Mouse (Mus musculus) embryonic facial prominence, embryonic 12.5 days (tissue): Measurements from ENCODE around the gene Unc119b. TPM values are rescaled to one million over a fixed set of nuclear protein-coding genes. Genes with fewer than 3 reads are reported as not detected.

Source experiments
- ATAC-seq: fragments of 200-750 bp; cut with Nextera tagmentation; 2 replicates; pipeline ENCODE4 v1.8.0; 2017; ENCODE audit not compliant: insufficient number of reproducible peaks, insufficient read depth, low FRiP score, low TSS enrichment
- H3K27ac ChIP-seq: fragments of 300-500 bp; sonication (generic); 2 replicates; pipeline ENCODE4 v1.5.1; 2016; ENCODE audit warnings: mild to moderate bottlenecking
- H3K27me3 ChIP-seq: fragments of 300-500 bp; sonication (generic); 2 replicates; pipeline ENCODE4 v1.6.1; 2016; ENCODE audit warnings: mild to moderate bottlenecking, moderate library complexity
- H3K36me3 ChIP-seq: fragments of 300-500 bp; sonication (generic); 2 replicates; pipeline ENCODE4 v1.6.1; 2016; ENCODE audit warnings: mild to moderate bottlenecking
- H3K4me1 ChIP-seq: fragments of 300-500 bp; sonication (generic); 2 replicates; pipeline ENCODE4 v1.6.1; 2016
- H3K4me2 ChIP-seq: fragments of 300-500 bp; sonication (generic); replicated peaks from 2 replicates; pipeline ENCODE4 v1.6.1; 2016; ENCODE audit warnings: mild to moderate bottlenecking, moderate library complexity
- H3K4me3 ChIP-seq: fragments of 300-500 bp; sonication (generic); 2 replicates; pipeline ENCODE4 v1.5.1; 2016; ENCODE audit warnings: mild to moderate bottlenecking
- H3K9ac ChIP-seq: fragments of 300-500 bp; sonication (generic); 2 replicates; pipeline ENCODE4 v1.6.1; 2016; ENCODE audit warnings: mild to moderate bottlenecking, moderate library complexity
- H3K9me3 ChIP-seq: fragments of 300-500 bp; sonication (generic); 2 replicates; pipeline ENCODE4 v1.6.1; 2016; ENCODE audit warnings: mild to moderate bottlenecking, moderate library complexity
- WGBS: fragments of 180-500 bp; shearing (Covaris S2); methylation state at CpG from one replicate; pipeline ENCODE4 v1.1.7; 2016; 5-methylcytosine and 5-hydroxymethylcytosine counted together
- polyA plus RNA-seq: library from polyadenylated mRNA; unstranded; fragments of >200 nt; fragmentation: Nextera tagmentation; extraction: Ambion mirVana; gene quantifications from 2 replicates; pipeline ENCODE4 v1.2.1, GENCODE M21; 2016

The Unc119b gene
- polyA plus RNA-seq, 1 experiment from 2014 or later, result 56.0 TPM

- ATAC-seq, result no peak
- Histone ChIP-seq H3K36me3 (peaks cover 74% of the 10 kb centered on the region), H3K9ac (no peak overlapping the region)
Measured at GRCm38 (mm10) chr5:115145976-115146746, 11.4 kb upstream of the Unc119b start.

GRCm38 (mm10) chr5:115145253-115145968 lies 10.6 kb upstream of the Unc119b start:
- WGBS, result 81% methylated on average over 11 of the region's 11 CpGs
- no peaks in the 10 kb centered on the region for H3K9me3 ChIP-seq
- H3K4me2 ChIP-seq, result no peak overlapping the region
- H3K36me3 ChIP-seq, result peaks cover 66% of the 10 kb centered on the region
- no peaks in the 10 kb centered on the region for H3K27me3 ChIP-seq
- no peak for ATAC-seq
- no peak overlapping the region for H3K9ac ChIP-seq
- no peaks in the 10 kb centered on the region for H3K4me1 ChIP-seq
- no peak overlapping the region for H3K27ac ChIP-seq
- H3K4me3 ChIP-seq, result no peak overlapping the region

More at GRCm38 (mm10) chr5:115145976-115146746, 11.4 kb upstream of the Unc119b start:
- Histone ChIP-seq H3K4me2 (no peak overlapping the region), H3K4me3 (no peak overlapping the region), H3K4me1 (no peaks in the 10 kb centered on the region), H3K27me3 (no peaks in the 10 kb centered on the region), H3K9me3 (no peaks in the 10 kb centered on the region), H3K27ac (no peak overlapping the region)
- 77% methylated on average over 6 of the region's 6 CpGs for WGBS

GRCm38 (mm10) chr5:115144471-115144870 lies 9.7 kb upstream of the Unc119b start:
- Histone ChIP-seq H3K4me2 (no peak overlapping the region), H3K4me1 (no peaks in the 10 kb centered on the region), H3K27ac (no peak overlapping the region), H3K27me3 (no peaks in the 10 kb centered on the region), H3K36me3 (peaks cover 57% of the 10 kb centered on the region), H3K4me3 (no peak overlapping the region), H3K9me3 (no peaks in the 10 kb centered on the region), H3K9ac (no peak overlapping the region)
- no peak for ATAC-seq
- 65% methylated on average over 6 of the region's 6 CpGs for WGBS

- H3K27ac ChIP-seq, result no peak overlapping the region
- H3K36me3 ChIP-seq, result peaks cover 50% of the 10 kb centered on the region
Measured at GRCm38 (mm10) chr5:115143552-115143951, 8.8 kb upstream of the Unc119b start.

GRCm38 (mm10) chr5:115142166-115142697 lies 7.5 kb upstream of the Unc119b start:
- Histone ChIP-seq H3K9ac (no peak overlapping the region), H3K4me2 (no peak overlapping the region), H3K9me3 (no peaks in the 10 kb centered on the region), H3K36me3 (peaks cover 37% of the 10 kb centered on the region), H3K27ac (no peak overlapping the region), H3K4me3 (no peak overlapping the region), H3K27me3 (no peaks in the 10 kb centered on the region), H3K4me1 (no peaks in the 10 kb centered on the region)
- 94% methylated on average over 9 of the region's 9 CpGs for WGBS
- ATAC-seq, result no peak

More at GRCm38 (mm10) chr5:115143552-115143951, 8.8 kb upstream of the Unc119b start:
- no peak overlapping the region for H3K4me2 ChIP-seq
- WGBS, result 77% methylated on average over 10 of the region's 10 CpGs
- no peak for ATAC-seq
- H3K9ac ChIP-seq, result no peak overlapping the region
- H3K9me3 ChIP-seq, result no peaks in the 10 kb centered on the region
- no peaks in the 10 kb centered on the region for H3K27me3 ChIP-seq
- no peaks in the 10 kb centered on the region for H3K4me1 ChIP-seq
- H3K4me3 ChIP-seq, result no peak overlapping the region

GRCm38 (mm10) chr5:115140726-115141125 lies 6.0 kb upstream of the Unc119b start:
- H3K4me2 ChIP-seq, result no peak overlapping the region
- no peaks in the 10 kb centered on the region for H3K27me3 ChIP-seq
- no peak for ATAC-seq
- no peak overlapping the region for H3K27ac ChIP-seq
- 58% methylated on average over 3 of the region's 3 CpGs for WGBS
- no peak overlapping the region for H3K9ac ChIP-seq
- no peaks in the 10 kb centered on the region for H3K4me1 ChIP-seq
- H3K9me3 ChIP-seq, result no peaks in the 10 kb centered on the region
- H3K4me3 ChIP-seq, result no peak overlapping the region
- peaks cover 22% of the 10 kb centered on the region; the same call in 1 of the 2 replicates for H3K36me3 ChIP-seq

GRCm38 (mm10) chr5:115139124-115139523 lies 4.3 kb upstream of the Unc119b start:
- Histone ChIP-seq H3K4me1 (no peaks in the 10 kb centered on the region), H3K9ac (no peak overlapping the region), H3K4me2 (no peak overlapping the region), H3K9me3 (no peaks in the 10 kb centered on the region), H3K36me3 (0 out of 2 replicates have a peak, but pooled peaks cover 7% of the 10 kb centered on the region), H3K27me3 (no peaks in the 10 kb centered on the region), H3K27ac (no peak overlapping the region), H3K4me3 (no peak overlapping the region)
- 60% methylated on average over 4 of the region's 4 CpGs for WGBS
- no peak for ATAC-seq

GRCm38 (mm10) chr5:115133358-115134066 lies 1.3 kb downstream of the Unc119b start:
- H3K4me1 ChIP-seq, result peaks cover 13% of the 10 kb centered on the region
- H3K4me2 ChIP-seq, result peak overlapping the region; percentile 70
- H3K4me3 ChIP-seq, result peak overlapping the region; percentile 94
- H3K9ac ChIP-seq, result peak overlapping the region; percentile 87
- H3K36me3 ChIP-seq, result peaks cover 16% of the 10 kb centered on the region
- no peak for ATAC-seq
- 53% methylated on average over 6 of the region's 6 CpGs for WGBS
- H3K27ac ChIP-seq, result no peak overlapping the region
- H3K9me3 ChIP-seq, result no peaks in the 10 kb centered on the region
- H3K27me3 ChIP-seq, result no peaks in the 10 kb centered on the region

- Histone ChIP-seq H3K4me2 (peak overlapping the region; percentile 70), H3K9ac (no peak overlapping the region), H3K9me3 (no peaks in the 10 kb centered on the region), H3K4me1 (peaks cover 13% of the 10 kb centered on the region), H3K27me3 (no peaks in the 10 kb centered on the region), H3K4me3 (no peak overlapping the region), H3K36me3 (peaks cover 25% of the 10 kb centered on the region), H3K27ac (no peak overlapping the region)
- 88% methylated on average over 8 of the region's 8 CpGs for WGBS
- ATAC-seq, result no peak
Measured at GRCm38 (mm10) chr5:115132465-115132864, 2.3 kb downstream of the Unc119b start.

GRCm38 (mm10) chr5:115129328-115129727 lies 5.4 kb downstream of the Unc119b start:
- no peak overlapping the region for H3K9ac ChIP-seq
- peaks cover 13% of the 10 kb centered on the region for H3K4me1 ChIP-seq
- H3K4me3 ChIP-seq, result no peak overlapping the region
- 89% methylated on average over 6 of the region's 6 CpGs for WGBS
- no peak overlapping the region for H3K4me2 ChIP-seq
- peaks cover 50% of the 10 kb centered on the region for H3K36me3 ChIP-seq
- H3K27ac ChIP-seq, result no peak overlapping the region
- no peaks in the 10 kb centered on the region for H3K27me3 ChIP-seq
- ATAC-seq, result no peak
- no peaks in the 10 kb centered on the region for H3K9me3 ChIP-seq

- peaks cover under 1% of the 10 kb centered on the region for H3K4me1 ChIP-seq
- no peaks in the 10 kb centered on the region for H3K27me3 ChIP-seq
- H3K9me3 ChIP-seq, result no peaks in the 10 kb centered on the region
- H3K4me2 ChIP-seq, result no peak overlapping the region
- H3K9ac ChIP-seq, result no peak overlapping the region
- H3K4me3 ChIP-seq, result no peak overlapping the region
- peaks cover 57% of the 10 kb centered on the region for H3K36me3 ChIP-seq
- no peak for ATAC-seq
- H3K27ac ChIP-seq, result no peak overlapping the region
- WGBS, result 93% methylated on average over 22 of the region's 22 CpGs
Measured at GRCm38 (mm10) chr5:115127421-115128179, 7.2 kb downstream of the Unc119b start.
